Mouse (Mus musculus): Measurements from ENCODE around the gene Anp32e.
A peak's percentile ranks its signal among the peaks of the same experiment; 100 is the strongest.
"Not testable (repeated sequence)": the region's sequence is repeated elsewhere in the genome, so short reads cannot be mapped to it uniquely, and the experiment has no call there.

Gene Anp32e

DNA sequence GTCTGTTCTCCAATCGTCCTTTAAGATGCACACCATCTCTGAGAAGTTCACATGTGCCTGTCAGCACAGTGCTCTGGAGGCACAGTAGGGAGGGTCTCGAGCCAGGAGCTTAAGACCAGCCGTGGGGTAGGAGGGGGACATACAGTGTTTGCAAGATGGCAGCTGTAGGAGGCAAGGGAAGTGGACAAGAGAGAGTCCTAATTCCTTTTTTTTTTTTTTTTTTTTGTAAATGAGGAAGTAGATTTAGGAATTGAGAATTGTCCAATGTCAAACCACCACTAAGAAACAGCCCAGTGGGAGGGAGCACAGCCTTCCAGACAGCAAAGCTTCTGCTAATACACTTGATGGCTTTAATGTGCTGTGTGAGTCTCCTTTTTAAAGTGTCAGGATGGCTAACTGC lies 48.0 kb downstream of the Anp32e start:
- DNase-seq (ENCODE audit: low spot score): no peak

DNA sequence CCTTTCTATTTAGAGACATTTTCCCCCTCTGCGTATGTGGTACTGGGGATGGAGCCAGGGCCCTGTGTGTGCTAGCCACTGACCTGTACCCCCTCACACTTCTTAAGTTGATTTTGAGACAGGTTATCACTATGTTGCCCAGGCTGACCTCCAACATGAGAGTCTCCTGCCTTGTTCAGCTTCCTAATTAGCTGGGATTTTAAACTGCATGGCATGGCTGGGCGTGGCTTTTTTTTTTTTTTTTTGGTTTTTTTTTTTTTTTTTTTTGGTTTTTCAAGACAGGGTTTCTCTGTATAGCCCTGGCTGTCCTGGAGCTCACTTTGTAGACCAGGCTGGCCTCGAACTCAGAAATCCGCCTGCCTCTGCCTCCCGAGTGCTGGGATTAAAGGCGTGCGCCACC lies 48.5 kb downstream of the Anp32e start:
- not testable (repeated sequence) for DNase-seq (ENCODE audit: low spot score)

DNA sequence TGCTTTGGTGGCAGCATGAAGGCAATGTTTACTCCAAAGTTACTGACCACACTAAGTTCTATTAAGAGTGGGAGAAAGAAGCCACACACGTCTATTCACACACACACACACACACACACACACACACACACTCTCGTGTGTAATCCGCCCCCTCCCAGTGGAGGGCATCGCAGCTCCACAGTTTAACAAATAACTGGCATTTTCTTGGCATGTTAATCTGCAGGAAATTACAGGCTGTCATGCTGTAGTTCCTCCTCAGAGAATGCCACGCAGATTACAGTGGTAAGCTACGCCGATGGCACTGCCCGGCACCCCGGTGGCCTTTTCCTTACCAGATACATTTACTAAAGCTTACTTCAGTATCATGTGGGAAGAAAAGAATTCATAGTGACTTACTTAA lies 49.2 kb downstream of the Anp32e start:
- no peak for DNase-seq (ENCODE audit: low spot score)

DNA sequence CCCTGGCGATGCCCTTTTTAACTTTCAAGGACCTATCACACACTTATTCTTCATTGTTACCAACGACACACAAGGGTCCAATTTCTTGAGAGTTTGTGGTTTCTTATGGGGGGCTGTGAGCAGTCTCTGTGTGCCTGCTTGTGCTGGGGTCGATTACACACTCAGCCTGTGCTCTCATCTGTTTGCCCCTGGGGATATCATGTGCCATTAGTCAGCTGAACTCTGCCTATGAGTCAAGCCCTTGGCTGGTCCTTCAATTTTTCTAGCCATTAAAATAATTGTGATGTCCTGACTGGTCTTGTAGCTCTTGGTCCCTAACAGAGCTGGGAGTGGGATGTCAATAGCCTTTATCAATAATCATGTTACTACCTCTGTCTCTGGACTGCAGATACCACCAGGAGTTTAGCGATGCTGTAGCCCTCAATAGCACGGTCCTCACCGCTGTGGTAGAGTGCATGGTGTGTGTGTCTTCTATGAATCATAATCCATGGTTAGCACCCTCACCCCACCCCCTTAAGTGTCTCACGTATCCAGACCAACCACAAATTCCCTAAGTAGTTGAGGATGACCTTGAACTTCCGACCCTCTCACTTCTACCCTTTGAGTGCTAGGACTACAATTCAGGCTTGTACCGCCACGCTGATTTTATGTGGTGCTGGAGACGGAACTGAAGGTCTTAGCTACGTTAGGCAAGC lies 51.4 kb downstream of the Anp32e start:
- no peak for DNase-seq (ENCODE audit: low spot score)

DNA sequence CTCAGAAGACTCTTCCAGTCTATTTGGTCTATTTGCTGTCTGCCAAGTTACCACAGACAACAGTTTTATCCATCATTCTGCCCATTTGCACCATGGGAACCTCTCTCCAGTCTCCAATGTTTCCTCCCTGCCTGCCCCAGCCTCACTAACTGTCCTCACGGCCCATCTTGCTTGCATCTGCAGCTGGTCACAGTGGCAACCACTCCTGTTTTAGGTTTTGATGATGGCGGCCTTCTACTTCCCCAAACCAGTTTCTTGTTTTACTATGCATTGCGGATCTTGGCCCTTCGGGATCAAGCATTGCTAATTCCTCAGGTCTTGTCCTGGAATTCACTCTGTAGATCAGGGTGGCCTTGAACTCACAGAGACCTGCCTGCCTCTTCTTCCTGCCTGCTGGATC lies 53.1 kb downstream of the Anp32e start:
- DNase-seq (ENCODE audit: low spot score): no peak

DNA sequence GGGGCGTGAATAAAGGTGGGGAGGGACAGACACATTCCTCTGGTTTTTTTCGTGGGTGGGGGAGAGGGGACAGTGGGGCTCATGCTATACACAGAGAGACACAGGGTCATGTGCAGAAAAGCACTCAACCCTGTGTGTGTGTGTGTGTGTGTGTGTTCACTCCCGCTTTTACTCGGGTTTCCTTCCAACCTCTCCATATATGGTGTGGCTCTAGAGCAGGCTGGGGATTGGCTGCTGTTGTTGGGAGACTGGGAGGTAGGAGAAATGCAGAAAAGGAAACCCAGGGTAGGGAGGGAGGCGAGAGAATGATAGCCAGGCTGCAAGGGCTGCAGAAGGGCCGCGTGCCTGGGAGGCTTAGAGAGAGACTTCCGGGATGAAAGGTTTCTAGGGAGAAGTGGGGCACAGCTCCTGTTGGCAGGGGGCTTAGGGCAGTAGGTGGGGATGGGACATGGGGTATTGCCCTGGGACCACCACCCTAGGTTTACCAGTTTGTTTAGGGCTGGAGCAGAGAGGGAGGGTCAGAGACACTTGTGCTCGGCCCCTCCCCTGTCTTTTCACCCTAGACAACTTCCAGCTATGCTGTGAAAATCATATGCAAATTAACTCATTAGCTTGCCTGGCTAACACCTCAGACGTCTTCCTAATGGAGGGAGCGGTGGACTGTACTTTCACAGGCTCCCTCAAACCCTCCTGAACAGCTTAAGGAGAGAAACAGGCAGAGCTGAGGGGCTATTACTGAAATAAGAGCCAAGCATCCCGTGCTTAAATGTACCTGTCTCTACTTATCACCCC lies 56.4 kb downstream of the Anp32e start:
- DNase-seq (ENCODE audit: low spot score): peak; percentile 86

DNA sequence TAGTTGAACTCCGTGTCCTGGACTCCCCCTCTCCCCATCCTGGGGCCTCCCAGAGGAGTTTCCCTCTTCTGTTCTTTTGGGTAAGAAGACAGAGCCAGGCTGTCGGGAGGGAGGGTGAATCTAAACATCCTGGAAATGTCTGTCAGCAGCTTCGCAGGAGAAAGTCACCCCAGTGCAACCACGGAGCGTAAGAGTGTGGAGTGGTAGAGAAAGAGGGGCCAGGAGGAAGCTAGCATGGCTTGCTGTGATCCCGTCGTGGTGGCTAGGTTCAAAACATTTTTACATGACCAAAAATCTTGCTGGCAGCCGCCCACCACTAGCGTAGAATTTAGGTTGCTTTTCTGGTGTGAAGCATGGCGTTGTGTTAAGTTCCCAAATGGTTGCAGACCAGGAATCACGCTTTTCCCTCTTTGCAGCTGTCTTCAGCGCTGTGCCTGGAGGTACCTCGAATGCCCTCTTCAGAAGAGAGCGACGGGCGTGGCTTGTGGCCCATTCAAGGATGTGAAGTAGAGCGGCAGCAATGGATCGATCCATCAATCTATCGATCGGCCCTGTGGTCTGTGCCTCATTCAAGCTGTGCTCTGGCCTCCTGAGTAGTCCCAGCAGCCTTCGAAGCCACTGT lies 57.1 kb downstream of the Anp32e start:
- peak; percentile 93 for DNase-seq (ENCODE audit: low spot score)

DNA sequence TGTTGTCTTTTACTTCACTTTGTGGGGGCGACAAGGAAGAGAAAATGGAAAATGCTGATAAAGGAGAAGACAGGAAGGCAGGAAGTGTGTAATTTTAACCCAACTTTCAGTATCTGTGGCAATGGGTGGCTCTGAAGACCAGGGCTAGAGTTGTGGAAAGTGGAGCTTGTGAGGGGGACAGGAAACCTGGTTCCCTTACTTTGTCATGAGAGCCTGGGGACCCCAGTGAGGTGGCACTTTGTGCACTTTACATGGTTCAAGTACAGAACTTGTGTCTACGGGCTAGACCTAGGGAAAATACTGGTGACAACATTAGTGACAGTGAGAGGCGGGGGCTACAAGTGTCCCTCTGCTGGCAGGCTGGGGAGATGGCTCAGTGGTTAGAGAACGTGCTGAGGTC lies 57.9 kb downstream of the Anp32e start:
- DNase-seq (ENCODE audit: low spot score): no peak

DNA sequence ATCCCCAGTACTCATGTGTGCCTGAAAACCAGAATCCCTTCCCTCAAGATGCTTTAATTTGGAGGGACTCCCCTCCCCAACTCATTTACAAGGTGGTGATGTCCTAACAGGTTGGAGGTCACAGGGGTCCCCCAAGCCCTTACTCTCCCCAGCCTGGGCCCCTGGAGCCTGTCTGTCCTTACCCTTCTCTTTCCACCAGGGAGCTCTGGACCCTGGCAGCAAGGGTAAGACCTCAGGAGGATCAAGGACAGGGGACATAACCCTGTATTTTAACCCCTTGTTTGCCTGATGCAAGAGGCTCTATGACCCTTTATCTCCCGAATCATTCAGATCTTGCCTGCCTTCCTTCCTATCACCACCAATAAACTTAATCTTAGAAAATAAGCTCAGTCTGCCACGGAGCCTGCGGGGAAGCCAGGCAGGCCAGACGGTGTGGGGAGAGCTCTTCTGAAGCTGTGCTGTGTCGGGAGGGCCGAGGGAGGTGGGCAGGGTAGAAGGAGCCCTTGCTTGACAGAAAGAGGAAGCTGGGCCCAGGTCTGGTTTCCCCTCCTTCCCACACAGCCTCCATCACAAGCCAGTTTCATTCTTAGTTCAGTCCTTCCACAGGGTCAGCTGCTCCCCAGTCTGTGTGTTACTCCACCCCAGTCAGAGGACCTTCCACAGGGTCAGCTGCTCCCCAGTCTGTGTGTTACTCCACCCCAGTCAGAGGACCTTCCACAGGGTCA lies 58.5 kb downstream of the Anp32e start:
- no peak for DNase-seq (ENCODE audit: low spot score)

DNA sequence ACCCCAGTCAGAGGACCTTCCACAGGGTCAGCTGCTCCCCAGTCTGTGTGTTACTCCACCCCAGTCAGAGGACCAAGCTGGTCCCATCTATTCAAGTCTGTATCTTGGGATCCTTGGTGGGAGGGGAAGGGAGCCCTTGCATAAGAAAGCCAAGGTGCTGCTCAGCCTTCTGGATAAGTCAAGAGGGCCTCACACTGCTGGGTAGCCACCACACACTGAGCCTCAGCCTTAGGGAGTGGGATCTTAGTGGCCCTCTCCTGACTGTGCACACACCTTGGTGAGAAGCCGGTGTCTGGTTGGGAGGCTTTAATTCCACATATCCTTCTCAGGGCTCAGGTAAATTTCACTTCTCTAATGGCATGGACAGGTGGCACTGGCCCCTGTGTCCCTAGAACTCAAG lies 59.1 kb downstream of the Anp32e start:
- DNase-seq (ENCODE audit: low spot score): no peak

DNA sequence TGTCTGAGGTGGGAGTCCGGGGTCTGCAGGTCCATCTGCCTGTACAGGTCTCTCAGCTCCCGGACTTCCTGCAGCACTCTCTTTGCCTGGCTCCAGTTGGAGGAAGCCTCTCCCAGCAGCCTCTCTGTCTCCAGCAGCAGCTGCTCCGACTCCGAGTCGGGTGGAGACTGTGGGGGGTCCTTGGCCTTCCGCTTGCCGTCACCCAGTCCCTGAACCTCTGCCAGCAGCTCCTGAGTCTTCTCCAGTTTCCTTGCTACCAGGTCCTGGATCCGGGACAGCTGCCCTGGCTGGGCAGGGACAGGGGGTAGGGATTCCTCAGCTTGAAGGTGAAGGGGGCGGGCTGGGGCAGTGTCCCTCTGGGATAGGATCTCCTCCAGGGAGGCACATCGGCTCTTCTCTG lies 59.9 kb downstream of the Anp32e start:
- no peak for DNase-seq (ENCODE audit: low spot score)

DNA sequence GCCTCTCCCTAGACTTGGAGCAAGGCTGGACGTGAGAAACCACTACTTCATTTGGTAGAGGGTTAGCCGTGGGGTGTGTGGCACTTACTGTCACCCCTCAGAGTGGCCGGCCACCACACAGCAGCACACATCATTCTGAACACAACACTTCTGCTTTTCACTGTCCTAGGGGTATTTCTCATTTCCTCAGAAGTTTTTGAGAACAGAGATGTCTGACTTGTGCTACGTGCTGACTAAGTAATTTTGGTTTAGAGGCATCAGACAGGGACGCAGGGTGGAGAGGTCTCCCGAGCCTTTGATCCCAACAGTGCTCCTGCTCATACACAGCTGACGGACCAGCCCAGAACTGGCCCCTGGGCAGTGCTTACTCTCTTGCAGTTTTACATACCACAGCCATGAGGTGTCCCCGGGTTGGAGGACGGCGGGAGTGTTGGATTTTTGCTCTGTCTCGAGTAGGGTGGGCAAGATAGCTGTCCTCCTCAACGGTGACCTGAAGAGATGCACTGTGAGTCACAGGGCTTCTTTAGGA lies 61.4 kb downstream of the Anp32e start:
- no peak for DNase-seq (ENCODE audit: low spot score)

DNA sequence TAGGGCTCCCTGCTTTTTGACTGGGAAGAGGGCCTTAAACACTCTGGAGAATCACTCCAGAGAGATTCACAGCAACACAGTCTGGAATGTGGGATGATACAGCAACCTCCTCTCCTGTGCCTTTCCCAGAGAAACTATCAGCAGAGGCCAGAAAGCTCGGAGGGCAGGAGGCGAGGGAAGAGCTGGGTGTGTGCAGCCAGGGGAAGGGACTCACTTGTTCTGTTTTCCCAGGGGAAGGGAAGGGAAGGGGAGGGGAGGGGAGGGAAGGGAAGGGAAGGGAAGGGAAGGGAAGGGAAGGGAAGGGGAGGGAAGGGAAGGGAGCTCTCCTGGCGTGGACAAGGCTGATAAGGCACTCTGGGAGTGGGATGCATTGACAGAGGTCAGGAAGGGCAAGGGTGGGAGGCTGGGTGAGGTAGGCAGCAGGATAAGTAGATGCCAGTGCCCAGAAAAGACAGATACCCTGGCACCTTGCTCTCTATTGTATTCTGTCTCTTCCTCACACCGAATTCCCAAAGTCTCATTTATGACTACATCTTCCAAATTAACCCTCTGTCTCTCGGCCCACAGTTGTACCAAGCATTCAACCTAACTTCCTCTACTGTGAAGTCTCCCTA lies 64.1 kb downstream of the Anp32e start:
- DNase-seq (ENCODE audit: low spot score): no peak

DNA sequence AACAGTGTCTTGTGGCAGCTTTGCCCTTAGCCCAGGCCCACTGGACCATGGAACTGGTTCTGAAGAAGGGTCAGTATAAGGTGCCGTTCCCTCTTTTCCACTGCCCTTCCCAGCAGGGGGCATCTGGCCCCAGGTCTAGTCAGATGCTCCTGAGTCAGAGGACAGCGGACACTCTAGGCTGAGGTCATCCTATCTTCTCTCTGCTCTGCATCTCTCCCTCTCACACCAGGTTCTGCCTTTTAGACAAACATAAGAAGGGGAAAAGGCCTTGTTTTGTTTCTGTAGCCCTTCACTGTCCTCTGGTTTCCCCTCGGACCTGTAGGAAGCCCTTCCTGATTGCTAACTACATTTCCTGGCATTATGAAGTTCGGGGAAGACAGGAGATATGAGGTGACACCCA lies 64.8 kb downstream of the Anp32e start:
- DNase-seq (ENCODE audit: low spot score): peak; percentile 71

DNA sequence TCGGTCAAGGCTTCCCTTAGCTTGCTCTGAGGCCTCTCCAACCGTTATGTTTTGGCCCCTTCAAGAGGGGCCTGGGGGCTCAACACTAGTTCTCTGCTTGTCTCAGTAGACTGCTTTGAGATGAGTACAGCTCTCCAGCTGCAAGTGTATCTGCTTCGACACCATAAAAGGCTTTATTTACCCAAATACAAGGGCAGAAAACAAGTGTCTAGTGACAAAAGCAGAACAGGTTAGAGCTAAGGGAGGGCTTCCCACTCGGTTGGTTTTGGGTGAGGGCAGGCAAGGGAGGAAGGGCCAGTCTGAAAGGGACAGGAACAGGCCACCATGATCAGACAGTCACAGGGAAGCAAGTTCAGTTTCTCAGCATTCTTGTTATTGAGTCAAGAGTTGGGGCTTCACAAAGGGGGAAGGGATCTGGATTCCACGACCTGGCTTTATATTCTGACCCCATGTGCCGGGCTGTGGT lies 65.4 kb downstream of the Anp32e start:
- DNase-seq (ENCODE audit: low spot score): no peak

DNA sequence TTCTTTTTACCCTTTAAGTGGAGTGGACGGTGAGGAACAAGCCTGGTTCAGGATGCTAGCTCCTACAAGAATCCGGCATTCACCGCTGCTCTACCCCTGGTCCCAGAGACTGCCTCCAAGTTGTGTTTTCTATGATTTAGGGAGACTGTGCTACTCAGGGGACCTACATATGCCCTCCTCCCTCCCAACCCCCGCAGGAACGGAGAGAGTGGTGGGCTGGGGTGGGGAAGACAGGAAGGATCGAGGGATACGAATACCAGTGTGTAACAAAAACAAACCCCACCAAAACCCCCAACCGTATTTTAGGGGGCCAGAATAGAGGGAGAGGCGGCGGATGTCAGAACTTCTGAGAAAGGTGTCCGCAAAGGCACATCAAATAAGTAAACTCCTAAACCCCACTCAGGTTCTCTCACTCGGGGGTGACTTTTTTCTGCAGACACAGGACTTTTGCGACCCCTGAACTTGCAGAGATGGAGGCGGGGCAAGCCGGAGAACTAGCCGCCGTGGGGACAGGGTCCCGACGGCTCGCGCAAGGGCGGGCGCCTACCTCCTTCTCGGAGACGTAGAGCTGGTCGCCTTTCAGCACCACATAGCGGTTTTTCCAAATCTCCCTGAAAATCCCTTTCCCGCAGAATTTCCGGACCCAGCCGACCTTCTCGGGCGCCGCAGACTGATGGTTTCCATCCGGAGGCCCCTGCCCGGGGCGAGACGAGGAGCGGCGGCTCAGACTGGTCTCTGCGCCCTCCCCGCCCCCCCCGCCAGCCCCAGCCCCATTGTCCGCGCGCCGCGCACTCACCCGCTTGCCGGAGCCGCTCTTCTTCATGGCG lies 66.1 kb downstream of the Anp32e start:
- peak; percentile 51 for DNase-seq (ENCODE audit: low spot score)

DNA sequence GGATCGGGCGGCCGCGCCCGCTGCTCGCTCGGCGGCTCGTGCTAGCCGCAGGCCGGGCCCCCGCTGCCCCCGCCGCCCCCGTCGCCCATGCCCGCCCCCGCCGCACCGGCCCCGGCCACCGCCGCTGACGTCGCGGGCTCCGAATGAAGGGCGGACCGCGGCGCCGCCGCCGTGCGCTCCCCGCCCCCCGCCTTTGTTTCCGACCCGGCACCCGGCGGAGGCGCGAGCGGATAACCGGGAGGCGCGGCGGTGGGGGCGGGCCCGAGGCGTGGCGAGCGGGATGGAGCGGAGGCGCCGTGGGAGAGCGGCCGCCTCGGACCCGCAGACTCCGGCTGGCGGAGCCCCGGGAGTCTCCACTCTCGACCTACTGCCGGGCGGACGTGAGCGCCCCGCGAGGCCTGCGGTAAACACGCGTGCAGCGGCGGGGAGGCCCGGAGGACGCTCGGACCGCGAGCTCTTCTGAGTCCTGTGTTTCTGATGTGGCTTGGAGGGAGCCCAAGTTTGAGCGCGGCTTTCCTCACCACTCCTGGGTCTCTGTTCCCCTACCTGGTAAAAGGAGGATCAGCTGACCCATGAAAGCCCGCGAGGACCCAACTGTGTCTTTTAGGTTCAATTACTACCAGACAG lies 66.9 kb downstream of the Anp32e start, which contains the start of gene Plekho1:
Gene Plekho1, minus strand, starts transcription at position 200 of the 627 bp plus-strand sequence.
- DNase-seq (ENCODE audit: low spot score): peak; percentile 67

DNA sequence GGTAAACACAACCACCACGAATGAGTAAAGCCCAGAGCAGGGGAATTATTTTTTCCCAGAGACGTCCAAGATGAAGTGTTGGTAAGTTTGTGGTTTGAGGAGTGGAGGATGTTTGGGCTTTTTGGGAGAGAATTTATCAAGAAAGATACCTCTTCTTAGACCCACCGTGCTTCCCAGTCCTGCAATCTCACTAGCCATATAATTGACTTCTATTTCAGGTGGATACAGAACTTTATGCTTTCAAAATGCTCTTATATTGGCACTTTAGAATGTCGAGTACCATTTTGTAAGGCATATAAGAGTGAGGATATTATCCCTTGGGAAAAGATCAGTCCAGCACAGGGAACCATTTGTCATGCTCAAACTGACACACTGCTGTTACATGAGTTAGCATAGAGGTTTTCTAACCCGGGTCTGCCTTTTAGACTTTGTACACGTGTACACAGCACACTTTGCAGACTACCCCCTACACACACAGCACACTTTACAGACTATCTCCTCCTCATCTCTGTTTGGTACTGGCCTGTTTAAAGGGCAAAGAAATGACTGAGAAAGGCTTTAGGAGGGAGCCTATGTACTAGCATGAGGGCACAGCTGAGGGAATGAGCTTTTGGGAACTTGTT lies 67.5 kb downstream of the Anp32e start:
- DNase-seq (ENCODE audit: low spot score): peak; percentile 37

Data from embryo, embryonic 10 days (tissue).